Mouse (Mus musculus) central nervous system, embryonic 11.5 days (tissue): Measurements from ENCODE around the gene Olfr1111. TPM values are rescaled to one million over a fixed set of nuclear protein-coding genes. Genes with fewer than 3 reads are reported as not detected.

Experiments
- polyA plus RNA-seq: library from polyadenylated mRNA; depleted of rRNA; stranded (reverse); fragments of >200 nt; gene quantifications from 2 replicates; pipeline ENCODE4 v1.2.3, GENCODE M21; 2012; rRNA removed

The Olfr1111 gene
- polyA plus RNA-seq = not detected in 2 replicates

DNA sequence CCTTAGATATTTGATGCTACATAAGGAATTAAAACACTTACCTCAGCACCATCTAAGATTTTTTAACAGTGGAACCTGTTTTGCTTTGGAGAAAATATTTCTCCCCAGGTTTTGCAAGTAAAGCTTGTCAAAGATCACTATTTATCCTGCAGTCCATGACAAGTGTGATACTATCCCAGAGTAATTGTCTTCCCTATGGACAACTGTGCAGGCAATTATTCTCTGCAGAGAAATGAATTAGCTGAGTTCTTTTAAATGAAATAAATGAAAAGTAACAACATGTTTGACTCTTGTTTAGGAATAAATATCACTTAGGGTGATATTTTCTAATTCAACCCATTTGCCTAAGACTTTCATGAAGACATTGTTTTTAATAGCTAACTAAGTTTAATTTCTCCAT, at the start of gene Olfr1111:
TSS of gene Olfr1111 (minus strand) at position 101 of the 400 bp plus-strand sequence.

DNA sequence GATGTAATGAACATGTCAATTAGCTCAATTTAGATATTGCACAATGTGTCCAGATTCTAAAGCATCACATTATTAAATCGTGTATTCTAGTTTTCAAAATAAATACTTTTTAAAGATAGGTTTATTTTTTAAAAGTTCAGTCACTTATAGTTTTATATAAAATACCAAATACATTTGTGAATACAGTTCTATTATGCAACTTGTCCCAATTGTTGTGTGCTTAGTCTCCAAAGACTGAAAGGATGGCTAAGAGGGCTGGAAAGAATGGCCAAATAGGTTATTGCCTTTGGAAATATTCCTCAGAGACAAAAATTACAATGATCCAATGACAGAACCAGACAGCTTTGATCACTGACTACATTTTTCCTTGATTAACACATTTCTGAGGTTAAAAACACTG, 35.1 kb upstream of the Olfr1111 start, which contains the start of gene Olfr1112:
TSS of gene Olfr1112 (plus strand) at position 301 of the 400 bp plus-strand sequence.

DNA sequence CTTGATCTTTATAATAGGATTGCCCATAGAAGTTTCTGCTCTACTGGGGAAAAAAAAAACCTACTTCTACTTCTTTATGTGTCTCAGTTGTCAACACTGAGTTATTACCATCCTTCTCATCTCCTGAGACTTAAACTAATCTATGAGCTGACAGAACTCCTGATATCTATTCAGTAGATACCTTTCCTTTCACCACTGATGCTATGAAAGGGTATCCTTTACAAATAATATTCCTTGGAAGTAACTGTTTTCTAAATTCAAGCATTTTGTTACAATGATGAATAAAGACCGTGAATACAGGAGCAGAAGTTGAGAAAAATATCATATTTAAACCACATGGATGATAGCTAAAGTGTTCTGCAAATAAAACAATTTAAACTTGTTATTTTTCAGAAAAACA, 12.2 kb downstream of the Olfr1111 start, which contains the start of gene Olfr1110:
TSS of gene Olfr1110 (minus strand) at position 101 of the 400 bp plus-strand sequence.

DNA sequence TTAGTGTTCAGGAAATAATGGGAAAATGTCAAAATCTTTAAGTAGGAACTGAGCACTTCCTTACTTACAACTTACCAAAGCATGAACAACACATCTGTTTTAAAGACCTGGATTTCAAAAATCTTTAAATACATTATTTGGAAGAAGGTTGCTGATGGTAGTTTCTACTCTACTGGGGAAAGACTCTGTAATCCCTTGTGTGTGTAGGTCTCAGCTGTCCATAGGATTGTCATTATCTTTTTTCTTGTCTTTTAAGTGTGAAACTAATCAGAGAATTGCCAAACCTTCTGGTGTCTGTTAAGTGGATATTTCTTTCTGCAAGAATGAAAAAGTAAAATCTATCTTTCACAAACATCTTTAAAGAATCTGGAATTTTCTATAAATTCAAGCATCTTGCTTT, 38.0 kb downstream of the Olfr1111 start, which contains the start of gene Olfr259:
TSS of gene Olfr259 (minus strand) at position 101 of the 400 bp plus-strand sequence.

Other genes with a start within 250 kb of the Olfr1111 start
- not detected in 2 replicates for gene Olfr1098, start 228.1 kb downstream of the Olfr1111 start, polyA plus RNA-seq
- not detected in 2 replicates for gene Olfr1099, start 191.9 kb downstream of the Olfr1111 start, polyA plus RNA-seq
- gene Olfr1100, start 172.7 kb downstream of the Olfr1111 start, polyA plus RNA-seq = not detected in 2 replicates
- not detected in 2 replicates for gene Olfr1101, start 161.4 kb downstream of the Olfr1111 start, polyA plus RNA-seq
- gene Olfr1102, start 154.2 kb downstream of the Olfr1111 start, polyA plus RNA-seq = not detected in 2 replicates
- gene Olfr1104, start 125.5 kb downstream of the Olfr1111 start, polyA plus RNA-seq = not detected in 2 replicates
- gene Olfr1105, start 116.1 kb downstream of the Olfr1111 start, polyA plus RNA-seq = not detected in 2 replicates
- not detected in 2 replicates for gene Olfr1106, start 100.4 kb downstream of the Olfr1111 start, polyA plus RNA-seq
- not detected in 2 replicates for gene Olfr1107, start 76.8 kb downstream of the Olfr1111 start, polyA plus RNA-seq
- not detected in 2 replicates for gene Olfr1109, start 56.6 kb downstream of the Olfr1111 start, polyA plus RNA-seq
- not detected in 2 replicates for gene Olfr259, start 38.1 kb downstream of the Olfr1111 start, polyA plus RNA-seq
- not detected in 2 replicates for gene Olfr1110, start 12.3 kb downstream of the Olfr1111 start, polyA plus RNA-seq
- gene Olfr1112, start 35.2 kb upstream of the Olfr1111 start, polyA plus RNA-seq = not detected in 2 replicates
- gene Olfr1113, start 56.3 kb upstream of the Olfr1111 start, polyA plus RNA-seq = not detected in 2 replicates
- gene Olfr1115, start 95.4 kb upstream of the Olfr1111 start, polyA plus RNA-seq = not detected in 2 replicates
- not detected in 2 replicates for gene Olfr1116, start 114.9 kb upstream of the Olfr1111 start, polyA plus RNA-seq
- gene Olfr1118, start 155.0 kb upstream of the Olfr1111 start, polyA plus RNA-seq = not detected in 2 replicates
- not detected in 2 replicates for gene Olfr1120, start 202.2 kb upstream of the Olfr1111 start, polyA plus RNA-seq
- gene Olfr1121, start 217.3 kb upstream of the Olfr1111 start, polyA plus RNA-seq = not detected in 2 replicates
- gene Olfr1122, start 233.2 kb upstream of the Olfr1111 start, polyA plus RNA-seq = not detected in 2 replicates